Mouse (Mus musculus): ENCODE results near the gene Ran. TPM values are rescaled to one million over a fixed set of nuclear protein-coding genes. Genes with fewer than 3 reads are reported as not detected.

Gene Ran
- polyA plus RNA-seq, 1 experiment = 3,734 TPM

DNA sequence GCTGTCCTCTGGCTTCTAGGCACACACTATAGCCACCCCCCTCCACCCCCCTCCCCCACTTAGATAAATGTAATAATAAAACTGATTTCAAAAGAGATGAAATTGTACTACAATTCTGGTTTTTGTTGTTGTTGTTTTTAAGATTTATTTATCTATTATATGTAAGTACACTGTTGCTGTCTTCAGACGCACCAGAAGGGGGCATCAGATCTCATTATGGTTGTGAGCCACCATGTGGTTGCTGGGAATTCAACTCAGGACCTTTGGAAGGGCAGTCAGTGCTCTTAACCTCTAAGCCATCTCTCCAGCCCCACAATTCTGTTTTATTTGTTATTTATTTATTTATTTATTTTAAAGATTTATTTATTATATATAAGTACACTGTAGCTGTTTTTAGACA, 6.8 kb downstream of the Ran start:
- Histone ChIP-seq H3K4me3 (replicated peaks) (no peak overlapping the region), H3K27me3 (replicated peaks) (no peaks in the 10 kb centered on the region), H3K9me3 (no peaks in the 10 kb centered on the region), H3K36me3 (replicated peaks; ENCODE audit: low read length) (peaks cover 37% of the 10 kb centered on the region), H3K4me1 (peaks cover 8% of the 10 kb centered on the region)
- TF ChIP-seq GATA1 (IDR thresholded peaks at IDR 0.05; ENCODE audit: borderline replicate concordance, low read length) (no peak), FLI1 (IDR thresholded peaks at IDR 0.05; ENCODE audit: low read length) (no peak)

DNA sequence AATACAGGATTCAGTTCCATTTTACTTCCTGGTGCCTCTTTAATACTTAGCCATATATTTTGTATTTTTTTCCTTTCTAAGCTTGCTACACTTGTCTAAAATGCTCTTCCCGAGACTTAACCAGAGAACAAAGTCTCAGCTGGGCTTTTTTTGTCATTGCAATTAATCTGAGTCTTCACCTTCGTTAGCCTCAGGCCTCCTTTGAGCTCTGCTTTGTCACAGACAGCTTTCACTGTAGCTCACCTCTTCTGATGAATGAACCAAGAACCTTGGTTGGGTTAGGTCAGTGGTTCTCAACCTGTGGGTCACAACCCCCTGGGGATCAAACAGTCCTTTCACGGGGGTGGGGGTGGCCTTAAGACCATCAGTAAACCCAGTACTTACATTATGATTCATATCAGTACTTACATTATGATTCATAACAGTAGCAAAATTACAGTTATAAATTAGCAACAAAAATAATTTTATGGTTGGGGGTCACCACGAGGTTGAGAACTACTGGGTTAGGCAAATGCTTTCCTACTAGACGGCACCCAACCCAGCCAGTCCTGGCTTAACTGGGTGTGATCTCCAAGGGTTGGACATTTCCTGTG, 9.4 kb downstream of the Ran start:
- H3K36me3 ChIP-seq (replicated peaks; ENCODE audit: low read length) = peaks cover 23% of the 10 kb centered on the region
- H3K27me3 ChIP-seq (replicated peaks) = no peaks in the 10 kb centered on the region
- peaks cover 7% of the 10 kb centered on the region for H3K9me3 ChIP-seq
- TF ChIP-seq FLI1 (IDR thresholded peaks at IDR 0.05; ENCODE audit: low read length) (no peak), GATA1 (IDR thresholded peaks at IDR 0.05; ENCODE audit: borderline replicate concordance, low read length) (no peak)
- no peak overlapping the region for H3K4me3 ChIP-seq (replicated peaks)
- no peaks in the 10 kb centered on the region; the same call in 1 of the 2 replicates for H3K4me1 ChIP-seq

DNA sequence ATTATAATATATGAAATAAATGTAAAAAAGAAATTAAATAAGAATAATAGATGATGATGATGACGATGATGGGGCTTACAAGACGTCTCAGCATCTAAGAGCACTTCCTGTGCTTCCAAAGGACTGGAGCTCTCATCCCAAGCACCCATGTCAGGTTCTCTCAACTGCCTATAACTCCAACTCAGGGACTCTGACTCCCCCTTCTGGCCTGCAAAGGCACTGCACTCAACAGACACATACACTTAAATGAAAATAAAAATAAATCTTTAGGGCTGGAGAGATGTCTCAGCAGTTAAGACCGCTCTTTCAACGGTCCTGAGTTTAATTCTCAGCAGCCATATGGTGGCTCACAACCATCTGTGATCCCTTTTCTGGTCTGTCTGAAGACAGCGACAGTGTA, 16.8 kb downstream of the Ran start:
- Histone ChIP-seq H3K9me3 (peaks cover 9% of the 10 kb centered on the region), H3K27me3 (replicated peaks) (peaks cover 7% of the 10 kb centered on the region), H3K36me3 (replicated peaks; ENCODE audit: low read length) (no peaks in the 10 kb centered on the region), H3K4me3 (replicated peaks) (no peak overlapping the region), H3K4me1 (no peaks in the 10 kb centered on the region)
- TF ChIP-seq FLI1 (IDR thresholded peaks at IDR 0.05; ENCODE audit: low read length) = no peak
- TF ChIP-seq GATA1 (IDR thresholded peaks at IDR 0.05; ENCODE audit: borderline replicate concordance, low read length) = no peak

DNA sequence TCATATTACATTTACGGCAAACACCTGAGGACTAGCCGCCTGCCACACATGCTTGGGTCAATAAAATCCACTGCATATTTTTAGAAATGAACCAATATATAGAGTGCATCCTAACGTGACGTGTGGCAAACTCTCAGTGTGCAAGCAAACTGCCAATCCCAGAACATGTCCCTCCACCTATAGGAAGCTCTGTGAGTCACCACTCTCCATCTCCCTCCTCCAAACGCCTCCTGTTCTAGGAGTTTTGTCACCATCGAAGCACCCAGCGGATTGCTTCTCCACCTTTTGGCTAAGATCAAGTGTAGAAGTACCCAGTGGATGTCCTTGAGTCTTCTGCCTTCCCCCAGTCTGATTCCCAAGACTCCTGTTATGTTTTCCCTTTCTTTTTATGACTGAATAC, 17.9 kb downstream of the Ran start:
- Histone ChIP-seq H3K36me3 (replicated peaks; ENCODE audit: low read length) (no peaks in the 10 kb centered on the region), H3K4me1 (no peaks in the 10 kb centered on the region), H3K27me3 (replicated peaks) (peaks cover 7% of the 10 kb centered on the region), H3K4me3 (replicated peaks) (no peak overlapping the region), H3K9me3 (peaks cover 9% of the 10 kb centered on the region)
- TF ChIP-seq GATA1 (IDR thresholded peaks at IDR 0.05; ENCODE audit: borderline replicate concordance, low read length) (no peak), FLI1 (IDR thresholded peaks at IDR 0.05; ENCODE audit: low read length) (no peak)

DNA sequence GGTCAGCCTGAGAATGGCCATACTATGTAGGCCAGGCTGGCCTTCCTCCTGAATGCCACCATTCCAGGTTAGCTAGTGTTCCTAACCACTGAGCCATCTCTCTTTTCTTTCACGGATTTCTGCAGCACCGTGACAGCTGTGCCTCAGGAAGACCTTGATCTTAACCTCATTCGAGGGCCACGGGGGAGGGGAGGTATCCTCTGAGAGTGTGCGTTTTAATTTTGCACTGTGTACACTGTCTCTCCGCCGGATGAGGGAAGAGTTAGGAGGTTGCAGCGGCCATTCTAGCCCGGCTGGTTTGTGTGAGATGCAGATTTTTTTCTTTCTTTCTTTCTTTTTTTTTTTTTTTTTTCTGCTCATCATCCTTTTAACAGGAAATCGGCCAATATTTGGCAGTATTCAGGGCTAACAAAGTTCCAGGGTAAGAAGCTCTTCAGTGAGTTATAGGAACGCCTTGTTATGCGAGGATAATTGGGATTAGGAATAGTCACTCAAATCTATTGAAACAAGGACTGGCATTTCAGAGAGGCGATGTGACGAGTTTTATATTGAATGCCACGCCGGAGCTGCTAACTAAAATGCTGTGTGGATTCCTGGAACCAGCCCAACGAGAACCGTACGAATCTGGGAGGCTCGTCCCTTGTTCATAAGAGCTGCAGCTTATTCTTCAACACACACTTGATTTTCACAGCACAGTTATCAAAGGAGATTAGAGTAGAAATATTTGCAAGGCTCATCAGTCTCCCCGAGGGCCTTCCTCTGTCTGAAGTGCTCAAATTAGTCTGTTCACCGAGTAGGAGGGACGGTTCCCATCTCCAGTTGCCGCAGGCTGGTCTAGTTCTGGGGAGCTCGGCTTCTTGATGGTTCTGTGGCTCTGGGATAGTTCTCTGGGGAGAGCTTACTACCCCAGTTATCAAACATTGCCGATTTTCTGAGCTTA, 26.0 kb downstream of the Ran start:
- Histone ChIP-seq H3K4me1 (no peaks in the 10 kb centered on the region), H3K27me3 (replicated peaks) (peaks cover 14% of the 10 kb centered on the region), H3K4me3 (replicated peaks) (no peak overlapping the region), H3K36me3 (replicated peaks; ENCODE audit: low read length) (no peaks in the 10 kb centered on the region), H3K9me3 (no peaks in the 10 kb centered on the region)
- TF ChIP-seq GATA1 (IDR thresholded peaks at IDR 0.05; ENCODE audit: borderline replicate concordance, low read length) (no peak), FLI1 (IDR thresholded peaks at IDR 0.05; ENCODE audit: low read length) (no peak)

DNA sequence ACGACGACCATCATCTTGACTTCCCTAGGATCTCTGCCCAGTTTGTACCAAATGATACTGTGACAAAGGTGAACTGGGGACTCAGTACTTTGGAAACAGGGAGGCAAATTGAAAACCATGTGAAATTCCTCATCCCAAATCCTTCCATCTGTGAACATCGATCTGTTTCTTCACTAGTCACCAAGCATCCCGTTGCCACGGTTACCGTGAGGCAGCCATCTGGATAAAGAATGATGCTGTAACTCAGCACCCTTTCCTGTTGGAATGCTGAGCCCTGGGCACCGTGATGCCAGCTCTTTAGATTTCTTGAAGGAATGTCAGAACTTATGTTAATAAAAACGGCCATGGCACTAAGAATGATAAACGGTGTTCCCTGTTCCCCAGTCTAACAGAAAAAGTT, 29.5 kb downstream of the Ran start:
- TF ChIP-seq FLI1 (IDR thresholded peaks at IDR 0.05; ENCODE audit: low read length) (no peak), GATA1 (IDR thresholded peaks at IDR 0.05; ENCODE audit: borderline replicate concordance, low read length) (no peak)
- Histone ChIP-seq H3K36me3 (replicated peaks; ENCODE audit: low read length) (no peaks in the 10 kb centered on the region), H3K27me3 (replicated peaks) (peaks cover 13% of the 10 kb centered on the region), H3K4me1 (no peaks in the 10 kb centered on the region), H3K9me3 (no peaks in the 10 kb centered on the region), H3K4me3 (replicated peaks) (no peak overlapping the region)

DNA sequence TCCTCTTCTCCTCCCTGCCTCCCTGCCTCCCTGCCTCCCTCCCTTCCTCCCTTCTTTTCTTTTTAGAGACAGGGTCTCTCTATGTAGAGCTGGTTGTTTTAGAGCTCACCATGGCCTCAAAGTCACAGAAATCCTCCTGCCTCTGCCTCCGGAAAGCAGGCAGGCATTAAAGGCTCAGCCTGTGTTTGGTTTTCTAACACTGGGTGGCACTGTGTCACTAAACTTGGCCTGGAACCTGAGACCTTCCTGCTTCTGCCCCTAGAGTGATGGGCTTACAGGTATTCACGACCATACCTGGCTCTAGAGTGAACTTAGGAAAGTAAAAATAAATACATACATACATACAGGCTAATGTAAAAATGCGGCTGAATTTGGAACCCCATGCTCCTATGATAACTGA, 32.0 kb downstream of the Ran start:
- no peak for TF ChIP-seq FLI1 (IDR thresholded peaks at IDR 0.05; ENCODE audit: low read length)
- TF ChIP-seq GATA1 (IDR thresholded peaks at IDR 0.05; ENCODE audit: borderline replicate concordance, low read length) = no peak
- Histone ChIP-seq H3K27me3 (replicated peaks) (peaks cover 14% of the 10 kb centered on the region), H3K4me3 (replicated peaks) (no peak overlapping the region), H3K4me1 (no peaks in the 10 kb centered on the region), H3K9me3 (no peaks in the 10 kb centered on the region), H3K36me3 (replicated peaks; ENCODE audit: low read length) (no peaks in the 10 kb centered on the region)

DNA sequence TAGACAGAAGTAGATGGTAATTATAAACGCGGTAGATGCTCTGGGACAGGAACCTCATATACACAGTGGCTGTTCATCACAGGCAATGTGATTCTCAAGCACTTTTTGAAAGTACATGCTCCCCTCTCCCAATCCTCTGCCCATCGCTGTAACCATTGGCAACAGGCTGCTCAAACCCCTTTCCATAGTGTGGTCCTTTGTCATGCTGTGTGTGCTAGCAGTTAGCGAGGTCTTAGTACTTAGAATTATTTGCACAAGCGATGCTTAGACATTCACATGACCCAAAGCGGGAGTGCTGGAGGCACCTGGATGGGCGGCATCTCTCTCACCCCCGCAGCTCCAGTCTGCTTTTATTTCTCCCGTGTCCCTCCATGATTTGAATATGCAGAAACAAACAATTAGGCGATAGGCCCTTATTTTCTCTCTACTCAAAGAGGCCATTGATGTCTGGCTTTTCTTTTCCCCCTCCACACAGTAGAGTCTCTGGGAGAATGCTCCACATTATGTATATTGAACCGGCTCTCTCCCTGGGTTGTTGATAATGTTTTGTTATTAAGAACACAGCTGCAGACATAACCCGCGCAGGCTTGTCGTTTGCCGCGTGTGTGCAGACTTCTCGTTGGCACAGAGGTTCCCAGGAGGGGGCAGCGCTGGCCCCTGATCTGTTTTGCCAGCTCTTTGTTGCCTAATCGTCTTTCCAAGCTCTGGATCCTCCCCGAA, 32.9 kb downstream of the Ran start:
- TF ChIP-seq FLI1 (IDR thresholded peaks at IDR 0.05; ENCODE audit: low read length) (no peak), GATA1 (IDR thresholded peaks at IDR 0.05; ENCODE audit: borderline replicate concordance, low read length) (no peak)
- no peaks in the 10 kb centered on the region for H3K36me3 ChIP-seq (replicated peaks; ENCODE audit: low read length)
- H3K27me3 ChIP-seq (replicated peaks) = peaks cover 18% of the 10 kb centered on the region
- no peak overlapping the region for H3K4me3 ChIP-seq (replicated peaks)
- no peaks in the 10 kb centered on the region for H3K9me3 ChIP-seq
- H3K4me1 ChIP-seq = no peaks in the 10 kb centered on the region

DNA sequence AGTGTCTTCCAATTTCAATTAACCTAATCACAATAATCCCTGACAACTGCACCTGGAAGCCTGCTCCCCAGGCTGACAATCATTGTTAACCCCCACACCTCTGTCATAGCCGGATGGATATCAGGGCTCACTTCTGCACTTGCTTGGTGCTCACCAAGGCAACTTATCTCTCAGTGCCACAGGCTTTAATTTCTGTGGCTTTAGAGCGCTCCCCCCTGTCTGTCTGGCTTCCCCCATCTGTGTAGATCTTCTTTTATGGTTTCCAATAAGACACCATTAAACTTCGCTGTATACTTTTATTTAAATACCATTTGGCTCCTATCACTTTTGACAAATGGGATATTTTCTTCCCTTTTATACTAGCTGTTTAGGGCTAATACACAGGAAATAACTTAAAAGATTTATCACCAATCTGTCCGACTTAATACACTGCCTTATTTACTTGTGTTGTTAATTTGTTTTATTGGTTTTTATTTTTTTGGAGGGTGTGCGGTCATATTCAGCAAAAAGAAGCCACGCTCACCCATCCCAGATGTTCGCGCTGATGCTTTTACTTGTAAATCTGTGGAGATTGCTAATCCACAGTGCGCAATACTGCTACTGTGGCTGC, 34.9 kb downstream of the Ran start:
- no peaks in the 10 kb centered on the region for H3K4me1 ChIP-seq
- TF ChIP-seq FLI1 (IDR thresholded peaks at IDR 0.05; ENCODE audit: low read length) (no peak), GATA1 (IDR thresholded peaks at IDR 0.05; ENCODE audit: borderline replicate concordance, low read length) (no peak)

More for the DNA sequence above, 34.9 kb downstream of the Ran start:
- Histone ChIP-seq H3K9me3 (peaks cover 3% of the 10 kb centered on the region; the same call in 1 of the 2 replicates), H3K4me3 (replicated peaks) (no peak overlapping the region), H3K36me3 (replicated peaks; ENCODE audit: low read length) (no peaks in the 10 kb centered on the region), H3K27me3 (replicated peaks) (peaks cover 24% of the 10 kb centered on the region)

Data from megakaryocyte, embryonic 14.5 days (primary cell).